8 mouse cellular contexts compared by ENCODE assay signal in the genomic region with DNA sequence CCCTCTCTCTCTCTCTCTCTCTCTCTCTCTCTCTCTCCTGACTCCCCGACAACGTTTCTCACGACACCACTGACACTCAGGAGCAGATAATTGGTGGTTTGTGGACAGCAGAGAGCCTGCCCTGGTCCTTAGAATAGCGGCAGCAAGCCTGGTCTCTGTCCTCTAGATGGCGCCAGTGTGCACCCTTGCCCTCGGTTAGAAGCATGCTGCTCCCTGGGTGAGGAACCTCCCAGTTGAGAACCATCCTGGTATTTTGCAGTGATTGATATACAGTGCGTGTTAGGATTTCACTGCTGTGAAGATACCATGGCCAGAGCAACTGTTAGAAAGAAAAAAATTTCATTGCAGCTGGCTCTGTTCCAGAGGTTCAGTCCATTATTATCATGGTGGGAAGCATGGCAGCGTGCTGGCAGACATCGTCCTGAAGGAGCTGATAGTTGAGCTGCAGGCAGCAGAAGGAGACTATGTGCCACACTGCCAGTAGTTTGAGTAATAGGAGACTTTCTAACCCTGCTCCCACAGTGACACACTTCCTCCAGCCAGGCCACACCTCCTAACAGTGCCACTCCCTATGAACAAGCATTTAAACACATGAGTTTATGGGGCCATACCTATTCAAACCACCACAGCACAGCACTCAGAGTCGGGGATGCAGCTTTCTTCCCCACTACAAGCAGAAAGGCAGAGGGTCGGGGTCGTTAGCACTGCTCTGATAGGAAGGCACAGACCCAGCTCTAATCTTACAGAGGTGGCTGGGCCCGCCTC.
DNase-seq lines count a peak whose midpoint lies in the region; ATAC-seq lines count a peak whose summit lies in the region.

No protein-coding gene starts in this region.

- H3K4me1 ChIP-seq in intestine, embryonic 14.5 days (replicated peaks; ENCODE audit: control insufficient read depth, insufficient read depth, low read length) = peaks cover 17% of the 10 kb centered on the region
- peaks cover 2% of the 10 kb centered on the region for H3K4me1 ChIP-seq in midbrain, embryonic 11.5 days (ENCODE audit: control insufficient read depth, insufficient read depth, low read length)

- peak; percentile 75 for DNase-seq in urinary bladder, postnatal 14 days (ENCODE audit: low spot score)
- no peak for DNase-seq in urinary bladder, adult 2 months (ENCODE audit: low spot score)
- DNase-seq in embryo, embryonic 10 days (ENCODE audit: low spot score) = peak; percentile 93
- peak; percentile 45 to 62 for DNase-seq in gastrocnemius, postnatal 36 days
- peak; percentile 79 for DNase-seq in intestine, embryonic 14.5 days (ENCODE audit: low spot score)
- DNase-seq in left cerebral cortex, postnatal 4 days = peak; percentile 71
- DNase-seq in midbrain, embryonic 11.5 days (ENCODE audit: low spot score, missing footprints) = peak; percentile 93
- DNase-seq in right cerebral cortex, postnatal 25 days = peak; percentile 20

- H3K27ac ChIP-seq in intestine, embryonic 14.5 days (ENCODE audit: low read depth) = no peak overlapping the region
- H3K27ac ChIP-seq in midbrain, embryonic 11.5 days (ENCODE audit: low read depth, low read length) = no peak overlapping the region

- no peaks in the 10 kb centered on the region for H3K27me3 ChIP-seq in intestine, embryonic 14.5 days (replicated peaks; ENCODE audit: control insufficient read depth, insufficient read depth, low read length)
- H3K27me3 ChIP-seq in midbrain, embryonic 11.5 days (ENCODE audit: control insufficient read depth, insufficient read depth, low read length) = peaks cover 4% of the 10 kb centered on the region; the same call in 1 of the 2 replicates

- no peak overlapping the region for H3K9ac ChIP-seq in intestine, embryonic 14.5 days (ENCODE audit: low read length)
- H3K9ac ChIP-seq in midbrain, embryonic 11.5 days (ENCODE audit: low read length) = no peak overlapping the region

- intact Hi-C loops in gastrocnemius, postnatal 36 days (cut with DNase I) = loop anchor here (2.0 kb wide), 1 partner anchor 116 kb away; no protein-coding TSS in a partner anchor
- intact Hi-C loops in left cerebral cortex, postnatal 4 days (cut with DNase I) = no loop called here

- ATAC-seq in intestine, embryonic 14.5 days (replicated peaks; ENCODE audit: low FRiP score, low TSS enrichment, low read depth) = peak; percentile 79
- ATAC-seq in midbrain, embryonic 11.5 days (ENCODE audit: low FRiP score) = peak; percentile 61

- 29% methylated on average over 13 of the region's 13 CpGs for WGBS in intestine, embryonic 14.5 days
- WGBS in midbrain, embryonic 11.5 days = 43% methylated on average over 13 of the region's 13 CpGs

- H3K4me2 ChIP-seq in intestine, embryonic 14.5 days (ENCODE audit: low read length) = no peak overlapping the region; the same call in 1 of the 2 replicates
- H3K4me2 ChIP-seq in midbrain, embryonic 11.5 days = no peak overlapping the region

- no peaks in the 10 kb centered on the region for H3K36me3 ChIP-seq in intestine, embryonic 14.5 days (ENCODE audit: control insufficient read depth, insufficient read depth, low read length)
- no peaks in the 10 kb centered on the region for H3K36me3 ChIP-seq in midbrain, embryonic 11.5 days (ENCODE audit: control insufficient read depth, insufficient read depth, low read length)

- H3K9me3 ChIP-seq in intestine, embryonic 14.5 days (ENCODE audit: control insufficient read depth, low read length) = no peaks in the 10 kb centered on the region
- no peaks in the 10 kb centered on the region for H3K9me3 ChIP-seq in midbrain, embryonic 11.5 days (ENCODE audit: control insufficient read depth, low read length)

- H3K4me3 ChIP-seq in intestine, embryonic 14.5 days (ENCODE audit: low read depth, low read length) = no peak overlapping the region
- H3K4me3 ChIP-seq in midbrain, embryonic 11.5 days (ENCODE audit: low read depth, low read length) = no peak overlapping the region
